Mouse (Mus musculus) hindbrain, embryonic 10.5 days (tissue): ENCODE data around the gene Nme4. TPM values are rescaled to one million over a fixed set of nuclear protein-coding genes. Genes with fewer than 3 reads are reported as not detected.
"Not testable (repeated sequence)": the region's sequence is repeated elsewhere in the genome, so short reads cannot be mapped to it uniquely, and the experiment has no call there.

Experiments used
- DNase-seq: peaks from one replicate; pipeline ENCODE4 v3.0.0-alpha.2; 2017; ENCODE audit warnings: low spot score
- H3K27ac ChIP-seq: fragments of 300-500 bp; sonication (generic); 2 replicates; pipeline ENCODE4 v1.5.1; 2016; ENCODE audit warnings: mild to moderate bottlenecking, moderate library complexity
- H3K27me3 ChIP-seq: fragments of 300-500 bp; sonication (generic); 2 replicates; pipeline ENCODE4 v1.6.1; 2016; ENCODE audit warnings: mild to moderate bottlenecking; ENCODE audit not compliant: poor library complexity, insufficient read depth, severe bottlenecking
- H3K36me3 ChIP-seq: fragments of 300-500 bp; sonication (generic); 2 replicates; pipeline ENCODE4 v1.6.1; 2016; ENCODE audit warnings: mild to moderate bottlenecking, moderate library complexity
- H3K4me1 ChIP-seq: fragments of 300-500 bp; sonication (generic); replicated peaks from 2 replicates; pipeline ENCODE4 v1.6.1; 2016; ENCODE audit warnings: mild to moderate bottlenecking
- H3K4me3 ChIP-seq: fragments of 300-500 bp; sonication (generic); 2 replicates; pipeline ENCODE4 v1.5.1; 2016; ENCODE audit warnings: mild to moderate bottlenecking, moderate library complexity
- H3K9me3 ChIP-seq: fragments of 300-500 bp; sonication (generic); 2 replicates; pipeline ENCODE4 v1.6.1; 2016; ENCODE audit warnings: mild to moderate bottlenecking, moderate library complexity
- WGBS: fragments of 180-500 bp; shearing (Covaris S2); methylation state at CpG from one replicate; pipeline ENCODE4 v1.1.7; 2016; 5-methylcytosine and 5-hydroxymethylcytosine counted together
- polyA plus RNA-seq: library from polyadenylated mRNA; unstranded; fragments of >200 nt; fragmentation: Nextera tagmentation; extraction: Ambion mirVana; gene quantifications from 2 replicates; pipeline ENCODE4 v1.2.1, GENCODE M21; 2016

The Nme4 gene
- polyA plus RNA-seq, 1 experiment from 2014 or later: 95.9 TPM

DNA sequence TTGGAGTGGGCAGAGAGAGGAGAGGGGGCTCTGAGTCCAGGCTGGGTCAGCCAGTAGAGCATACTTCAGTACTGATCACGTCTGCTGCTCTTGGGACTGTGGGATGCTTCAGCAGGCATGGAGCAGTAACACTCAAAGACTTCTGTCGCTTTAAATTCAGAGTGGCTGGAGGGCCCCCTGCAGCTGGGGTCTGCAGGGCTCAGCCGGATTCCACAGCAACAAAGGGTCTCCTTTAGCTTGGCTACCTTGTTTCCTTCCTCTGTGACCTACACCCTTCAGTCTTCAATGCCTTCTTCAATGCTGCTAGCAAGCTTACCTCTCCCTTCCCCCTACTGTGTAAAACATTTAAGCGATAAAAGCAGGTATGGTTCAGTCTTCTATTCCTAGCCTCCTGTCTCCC, 15.6 kb upstream of the Nme4 start:
- Histone ChIP-seq H3K27ac (peak overlapping the region; percentile 17), H3K27me3 (peaks cover 60% of the 10 kb centered on the region), H3K36me3 (no peaks in the 10 kb centered on the region), H3K4me3 (peak overlapping the region; percentile 16; the same call in 1 of the 2 replicates), H3K9me3 (no peaks in the 10 kb centered on the region), H3K4me1 (peaks cover 29% of the 10 kb centered on the region)
- 1% methylated on average over 4 of the region's 4 CpGs for WGBS
- DNase-seq: peak; percentile 29

DNA sequence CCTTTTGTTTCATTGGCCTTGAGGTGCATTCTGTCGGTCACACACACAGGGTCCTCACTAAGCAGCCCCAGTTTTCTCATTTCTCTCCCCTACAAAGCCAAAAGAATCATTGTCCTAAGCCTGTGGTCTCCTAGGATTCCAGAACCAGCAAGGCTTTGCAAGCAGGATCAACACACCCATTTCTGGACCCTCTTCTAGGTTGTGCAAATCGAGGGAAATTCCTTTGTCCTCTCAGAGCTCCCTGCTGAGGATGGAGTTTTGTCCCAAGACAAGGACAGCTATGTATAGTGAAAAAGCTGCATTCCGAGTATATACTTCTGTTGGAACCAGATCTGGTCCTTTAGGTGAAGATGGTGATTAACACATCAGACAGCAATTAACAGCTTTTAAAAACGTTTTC, 14.8 kb upstream of the Nme4 start:
- H3K4me1 ChIP-seq: peaks cover 29% of the 10 kb centered on the region
- H3K9me3 ChIP-seq: no peaks in the 10 kb centered on the region
- WGBS: 20% methylated on average over 4 of the region's 4 CpGs
- H3K27me3 ChIP-seq: peaks cover 52% of the 10 kb centered on the region
- H3K27ac ChIP-seq: no peak overlapping the region
- DNase-seq: no peak
- H3K36me3 ChIP-seq: no peaks in the 10 kb centered on the region
- no peak overlapping the region for H3K4me3 ChIP-seq

DNA sequence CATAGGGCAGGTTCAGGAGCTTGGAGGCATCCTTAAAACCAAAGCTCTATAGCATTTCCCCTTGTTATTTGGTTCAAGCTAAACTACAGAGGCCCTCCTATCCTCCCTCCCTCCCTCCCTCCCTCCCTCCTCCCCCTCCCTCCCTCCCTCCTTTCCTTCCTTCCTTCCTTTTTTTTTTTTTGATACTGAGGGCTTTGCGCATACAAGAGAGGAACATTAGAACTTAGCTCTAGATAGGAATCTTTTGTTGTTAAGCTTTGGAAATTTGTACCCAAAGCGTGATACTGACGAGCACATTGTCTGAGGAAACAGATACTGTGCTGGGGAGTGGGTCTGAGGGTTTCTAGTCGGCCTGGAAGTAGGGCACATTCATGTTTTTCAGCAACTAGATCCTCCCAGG, 10.2 kb upstream of the Nme4 start:
- H3K4me3 ChIP-seq: no peak overlapping the region
- 63% methylated on average over 4 of the region's 4 CpGs for WGBS
- H3K27ac ChIP-seq: no peak overlapping the region
- H3K27me3 ChIP-seq: peaks cover 8% of the 10 kb centered on the region
- no peaks in the 10 kb centered on the region for H3K36me3 ChIP-seq
- peaks cover 11% of the 10 kb centered on the region for H3K4me1 ChIP-seq
- no peak for DNase-seq
- no peaks in the 10 kb centered on the region for H3K9me3 ChIP-seq

DNA sequence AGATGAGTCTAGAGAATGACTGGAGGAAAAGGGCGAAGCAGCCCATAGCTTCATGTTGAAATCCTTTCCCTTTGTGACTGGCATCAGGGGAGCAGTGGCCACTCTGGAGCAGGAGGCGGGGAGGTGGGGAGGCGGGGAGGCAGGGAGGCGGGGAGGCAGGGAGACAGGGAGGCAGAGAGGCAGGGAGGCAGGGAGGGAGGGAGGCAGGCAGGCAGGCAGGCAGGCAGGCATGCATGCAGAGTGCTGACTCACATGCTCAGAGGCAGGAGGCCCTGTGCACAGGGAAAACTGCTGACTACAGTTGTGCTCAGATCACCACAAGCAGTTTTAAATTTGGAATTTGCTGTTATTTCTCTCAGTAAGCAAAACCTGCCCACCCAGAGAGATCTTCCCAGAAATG, 6.1 kb upstream of the Nme4 start:
- no peak for DNase-seq
- WGBS: 36% methylated on average over 4 of the region's 4 CpGs
- H3K4me1 ChIP-seq: peaks cover 5% of the 10 kb centered on the region; the same call in 1 of the 2 replicates
- H3K27me3 ChIP-seq: no peaks in the 10 kb centered on the region
- no peak overlapping the region for H3K27ac ChIP-seq
- H3K4me3 ChIP-seq: no peak overlapping the region
- no peaks in the 10 kb centered on the region for H3K36me3 ChIP-seq
- no peaks in the 10 kb centered on the region for H3K9me3 ChIP-seq

DNA sequence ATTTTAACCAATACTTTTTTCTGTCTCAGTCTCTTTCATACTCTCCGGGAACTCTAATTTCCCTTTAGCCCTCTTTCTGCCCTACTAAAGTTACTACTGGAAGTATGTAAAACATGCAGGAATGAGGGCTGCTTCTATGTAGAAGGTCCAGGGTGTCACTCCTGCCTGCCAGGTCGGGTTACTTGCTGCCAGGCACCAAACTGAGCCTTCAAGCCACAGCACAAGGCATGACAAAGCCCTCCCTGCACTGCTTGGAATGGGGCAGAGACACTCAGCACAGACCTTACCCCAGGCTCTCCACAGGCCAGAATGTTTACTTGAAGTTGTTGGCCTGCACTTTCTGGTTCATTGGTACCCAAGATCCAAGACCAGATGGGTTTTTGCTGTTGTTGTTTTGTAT, 4.8 kb upstream of the Nme4 start:
- H3K4me3 ChIP-seq: no peak overlapping the region

DNA sequence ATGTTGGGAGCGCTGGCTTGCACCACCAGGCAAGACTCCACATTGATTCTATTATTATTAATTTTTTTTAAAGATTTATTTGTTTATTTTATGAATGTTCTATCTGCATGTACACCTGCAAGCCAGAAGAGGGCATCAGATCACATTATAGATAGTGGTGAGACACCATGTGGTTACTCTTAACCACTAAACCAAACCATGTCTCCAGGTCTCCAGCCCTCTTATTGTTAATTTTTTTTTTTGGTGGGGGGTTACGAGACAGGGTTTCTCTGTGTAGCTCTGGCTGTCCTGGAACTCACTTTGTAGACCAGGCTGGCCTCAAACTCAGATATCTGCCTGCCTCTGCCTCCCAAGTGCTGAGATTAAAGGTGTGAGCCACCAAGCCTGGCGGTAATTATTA, 3.9 kb upstream of the Nme4 start:
- not testable (repeated sequence) for H3K4me3 ChIP-seq, H3K27me3 ChIP-seq, H3K27ac ChIP-seq, H3K36me3 ChIP-seq, DNase-seq, H3K9me3 ChIP-seq
- 63% methylated on average over 3 of the region's 3 CpGs for WGBS
- H3K4me1 ChIP-seq: peaks cover 17% of the 10 kb centered on the region

More for the DNA sequence above, 4.8 kb upstream of the Nme4 start:
- peaks cover 9% of the 10 kb centered on the region for H3K4me1 ChIP-seq
- 46% methylated on average over 2 of the region's 2 CpGs for WGBS
- H3K27me3 ChIP-seq: no peaks in the 10 kb centered on the region
- no peaks in the 10 kb centered on the region for H3K36me3 ChIP-seq
- H3K9me3 ChIP-seq: no peaks in the 10 kb centered on the region
- DNase-seq: no peak
- H3K27ac ChIP-seq: no peak overlapping the region

DNA sequence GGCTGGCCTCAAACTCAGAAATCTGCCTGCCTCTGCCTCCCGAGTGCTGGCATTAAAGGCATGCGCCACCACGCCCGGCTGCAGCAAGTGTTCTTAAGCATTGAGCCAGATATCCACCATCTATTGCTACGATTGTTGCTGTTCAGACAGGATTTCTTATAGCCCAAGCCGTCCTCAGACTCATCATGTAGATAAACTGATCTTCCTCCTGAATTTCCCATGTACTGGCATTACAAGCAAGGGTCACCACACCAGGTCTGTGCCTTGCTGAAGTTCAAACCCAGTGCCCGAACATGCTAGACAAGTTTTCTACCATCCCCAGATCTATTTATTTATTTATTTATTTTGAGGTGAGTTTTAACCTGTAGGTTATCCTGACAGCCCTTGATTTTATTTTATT, 3.1 kb upstream of the Nme4 start:
- H3K27ac ChIP-seq: no peak overlapping the region
- WGBS: 90% methylated on average over 7 of the region's 7 CpGs
- H3K4me1 ChIP-seq: peaks cover 22% of the 10 kb centered on the region
- no peaks in the 10 kb centered on the region for H3K27me3 ChIP-seq
- H3K36me3 ChIP-seq: peaks cover 4% of the 10 kb centered on the region
- no peak overlapping the region for H3K4me3 ChIP-seq
- no peak for DNase-seq
- no peaks in the 10 kb centered on the region for H3K9me3 ChIP-seq

DNA sequence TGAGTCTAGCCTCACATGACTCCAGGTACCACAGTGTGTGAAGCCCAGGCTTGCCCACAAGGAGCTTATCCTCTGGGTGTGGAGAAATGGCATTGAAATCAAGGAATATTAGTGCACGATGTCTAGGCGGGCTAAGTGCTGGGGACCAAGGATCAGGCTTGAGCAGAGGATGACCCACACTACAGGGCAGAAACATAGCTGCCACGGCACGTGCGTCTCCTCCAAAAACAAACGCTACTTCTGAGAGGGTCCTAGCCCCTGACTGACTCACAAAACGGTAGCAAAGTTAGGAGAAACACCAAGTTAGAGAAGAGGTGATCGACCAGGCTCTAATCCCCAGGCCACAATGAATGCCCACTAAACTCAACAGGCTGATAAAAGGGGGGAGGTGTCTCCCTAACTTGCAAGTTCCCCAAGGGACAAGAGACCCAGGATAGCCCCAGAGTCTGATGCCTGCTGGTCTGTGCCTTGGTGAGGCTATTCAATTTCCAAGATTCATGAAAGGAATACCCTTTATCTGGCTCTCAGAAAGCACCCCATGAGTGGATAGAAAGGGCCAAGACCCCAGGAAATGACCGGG, 781 bp downstream of the Nme4 start:
- peaks cover 27% of the 10 kb centered on the region for H3K36me3 ChIP-seq
- peak overlapping the region; percentile 97 for H3K27ac ChIP-seq
- peaks cover 25% of the 10 kb centered on the region for H3K4me1 ChIP-seq
- H3K9me3 ChIP-seq: 0 out of 2 replicates have a peak, but pooled peaks cover 4% of the 10 kb centered on the region
- no peak for DNase-seq
- no peaks in the 10 kb centered on the region for H3K27me3 ChIP-seq
- WGBS: 27% methylated on average over 9 of the region's 9 CpGs
- H3K4me3 ChIP-seq: peak overlapping the region; percentile 82

DNA sequence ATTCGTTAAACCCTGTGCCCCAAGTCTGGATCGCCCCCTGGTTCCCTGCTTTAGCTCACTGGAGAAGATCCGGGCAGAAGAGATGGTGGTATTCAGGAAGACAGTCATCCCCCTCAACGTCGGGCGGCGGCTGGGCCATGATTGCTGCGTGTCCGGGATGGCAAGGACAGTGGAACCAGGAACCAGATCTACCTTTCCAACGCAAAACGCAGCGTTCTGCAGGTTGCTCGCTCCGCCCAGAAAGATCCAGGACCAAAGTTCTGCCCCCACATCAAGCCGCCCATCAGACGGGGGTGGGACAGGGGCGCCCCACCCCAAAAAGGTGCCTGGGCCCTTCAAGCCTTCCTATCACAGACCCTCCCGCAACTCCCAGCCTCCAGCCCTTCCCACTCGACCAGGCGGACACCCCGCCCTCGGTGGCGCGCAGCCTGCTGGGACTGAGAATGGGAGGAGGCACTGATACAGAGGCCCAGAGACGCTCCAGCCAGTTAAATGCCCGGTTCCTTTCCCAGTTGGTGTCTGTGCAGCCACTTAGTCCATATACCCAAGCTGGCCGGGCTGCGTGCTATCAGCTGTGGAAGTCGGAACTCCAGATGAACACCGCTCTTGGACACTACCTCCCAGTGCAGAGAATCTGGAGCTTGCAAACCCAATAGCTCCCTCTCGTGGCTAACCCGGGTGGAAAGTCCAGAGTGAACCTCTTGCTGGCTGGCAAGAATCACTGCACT, 5.3 kb downstream of the Nme4 start, which contains the start of gene Decr2:
Gene Decr2 (minus strand): TSS at position 433 of the 728 bp plus-strand sequence.
- Histone ChIP-seq H3K4me1 (peaks cover 21% of the 10 kb centered on the region), H3K27ac (peak within 1 kb of the TSS; percentile 77), H3K36me3 (peaks cover 32% of the 10 kb centered on the region), H3K4me3 (peak within 1 kb of the TSS; percentile 60), H3K27me3 (no peaks in the 10 kb centered on the region), H3K9me3 (0 out of 2 replicates have a peak, but pooled peaks cover 4% of the 10 kb centered on the region)
- 2% methylated on average over 32 of the region's 32 CpGs for WGBS
- DNase-seq: peak; percentile 90

DNA sequence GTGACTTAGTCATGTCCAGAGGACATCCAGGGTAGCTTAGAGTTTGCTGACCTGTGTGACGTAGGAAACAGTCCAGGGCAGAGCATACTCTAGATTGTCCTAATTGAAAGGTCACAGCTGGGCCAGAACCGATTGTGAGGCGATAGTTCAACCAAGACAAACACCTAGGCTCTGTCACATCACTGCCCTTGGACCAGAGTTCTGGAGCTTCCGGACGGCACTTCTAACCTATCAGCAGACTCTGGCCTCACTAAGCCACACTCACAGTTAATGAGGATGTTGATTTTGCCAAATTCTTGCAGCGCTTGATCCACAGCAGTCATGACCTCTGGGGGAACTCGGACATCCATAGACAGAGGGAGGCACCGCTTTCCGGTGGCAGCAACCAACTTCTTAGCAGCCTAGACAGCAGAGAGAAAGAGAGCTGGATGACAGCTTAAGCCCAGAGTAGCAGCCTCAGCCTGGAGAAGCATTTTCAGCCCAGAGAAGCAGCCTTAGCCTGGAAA, 8.3 kb downstream of the Nme4 start:
- Histone ChIP-seq H3K9me3 (0 out of 2 replicates have a peak, but pooled peaks cover 2% of the 10 kb centered on the region), H3K4me1 (peaks cover 8% of the 10 kb centered on the region), H3K4me3 (no peak overlapping the region), H3K36me3 (peaks cover 21% of the 10 kb centered on the region), H3K27ac (no peak overlapping the region), H3K27me3 (no peaks in the 10 kb centered on the region)
- DNase-seq: no peak
- WGBS: 90% methylated on average over 9 of the region's 9 CpGs

DNA sequence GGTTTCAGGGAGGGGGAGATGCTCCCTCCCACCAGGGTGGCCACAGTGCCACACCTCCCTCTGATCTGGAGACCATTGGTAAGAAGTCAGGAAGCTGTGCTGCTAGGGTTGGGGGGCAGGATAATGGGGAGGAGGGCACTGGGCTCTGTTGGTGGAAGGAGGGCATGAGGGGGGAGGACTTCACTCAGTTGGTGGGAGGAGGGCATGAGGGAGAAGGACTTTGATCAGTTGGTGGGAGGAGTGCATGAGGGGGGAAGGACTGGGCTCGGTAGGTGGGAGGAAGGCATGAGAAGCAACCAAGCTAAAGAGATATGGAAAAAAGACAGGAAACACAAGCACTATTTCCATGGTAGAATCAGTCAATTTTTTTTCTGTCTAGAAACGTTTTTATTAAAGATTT, 14.5 kb downstream of the Nme4 start:
- Histone ChIP-seq H3K27ac (no peak overlapping the region), H3K36me3 (peaks cover 16% of the 10 kb centered on the region), H3K9me3 (no peaks in the 10 kb centered on the region), H3K27me3 (no peaks in the 10 kb centered on the region), H3K4me1 (no peaks in the 10 kb centered on the region), H3K4me3 (no peak overlapping the region)
- DNase-seq: no peak
- WGBS: 53% methylated on average over 2 of the region's 2 CpGs

DNA sequence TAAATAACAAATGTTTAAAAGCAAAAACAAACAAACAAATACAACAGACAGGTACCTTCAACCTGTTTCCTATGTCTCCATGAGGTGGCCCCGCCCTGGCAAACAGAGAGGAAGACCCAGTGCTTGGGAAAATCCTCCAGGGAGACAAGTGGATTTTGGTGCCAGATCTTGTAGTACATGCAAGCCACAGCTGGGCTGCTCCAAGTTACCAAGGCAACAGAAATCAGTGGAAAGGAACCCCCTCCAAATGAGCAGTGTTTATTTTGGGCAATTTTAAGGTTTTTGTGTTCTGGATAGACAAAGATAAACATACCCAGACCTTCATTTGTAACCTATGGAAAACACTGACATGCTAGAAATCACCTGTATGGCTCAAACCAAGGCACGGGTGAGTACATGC, 16.6 kb downstream of the Nme4 start:
- H3K4me3 ChIP-seq: no peak overlapping the region
- no peak for DNase-seq
- no peaks in the 10 kb centered on the region for H3K27me3 ChIP-seq
- peaks cover 15% of the 10 kb centered on the region for H3K36me3 ChIP-seq
- H3K4me1 ChIP-seq: no peaks in the 10 kb centered on the region
- WGBS: 83% methylated on average over 2 of the region's 2 CpGs
- no peaks in the 10 kb centered on the region for H3K9me3 ChIP-seq
- H3K27ac ChIP-seq: no peak overlapping the region

DNA sequence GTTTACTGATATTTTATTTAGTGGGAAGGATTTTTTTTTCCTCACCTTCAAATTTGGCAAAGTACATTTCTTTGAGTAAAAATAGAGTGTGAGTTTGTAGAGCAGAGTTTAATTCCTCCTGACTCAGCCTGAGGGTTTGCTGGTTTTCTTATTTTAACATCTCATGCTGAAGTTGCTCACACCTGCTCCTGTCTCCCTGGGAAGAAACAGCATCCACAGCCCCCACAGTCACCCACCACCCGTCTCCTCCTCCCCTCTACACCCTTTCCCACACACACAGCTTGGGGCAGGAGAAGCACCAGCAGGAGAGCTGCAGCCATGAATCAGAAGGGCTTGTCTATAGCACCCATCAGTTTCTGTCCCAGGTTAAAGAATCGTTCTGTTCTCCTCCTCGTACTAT, 20.2 kb downstream of the Nme4 start:
- H3K27me3 ChIP-seq: peaks cover 20% of the 10 kb centered on the region

More for the DNA sequence above, 20.2 kb downstream of the Nme4 start:
- DNase-seq: no peak
- no peaks in the 10 kb centered on the region for H3K4me1 ChIP-seq
- H3K4me3 ChIP-seq: no peak overlapping the region
- no peaks in the 10 kb centered on the region for H3K9me3 ChIP-seq
- no peak overlapping the region for H3K27ac ChIP-seq
- H3K36me3 ChIP-seq: no peaks in the 10 kb centered on the region
- 74% methylated on average over 3 of the region's 3 CpGs for WGBS
